Mouse (Mus musculus) hindbrain, embryonic 14.5 days (tissue): ENCODE results near the gene Cdc34b. TPM values are rescaled to one million over a fixed set of nuclear protein-coding genes. Genes with fewer than 3 reads are reported as not detected.
"Not testable (repeated sequence)": the region's sequence is repeated elsewhere in the genome, so short reads cannot be mapped to it uniquely, and the experiment has no call there.

Experiments
- ATAC-seq: fragments of 200-750 bp; cut with Nextera tagmentation; 2 replicates; pipeline ENCODE4 v1.8.0; 2017; ENCODE audit warnings: moderate number of reproducible peaks, mild to moderate bottlenecking, moderate TSS enrichment, moderate library complexity; ENCODE audit not compliant: low FRiP score
- DNase-seq: peaks from one replicate; pipeline ENCODE4 v3.0.0-alpha.2; 2015; ENCODE audit warnings: low spot score
- H3K27ac ChIP-seq: fragments of 300-500 bp; sonication (generic); 2 replicates; pipeline ENCODE4 v1.5.1; 2014; ENCODE audit warnings: mild to moderate bottlenecking, moderate library complexity
- H3K27me3 ChIP-seq: fragments of 300-500 bp; sonication (generic); 2 replicates; pipeline ENCODE4 v1.6.1; 2014; ENCODE audit warnings: mild to moderate bottlenecking, low read length, mixed read lengths; ENCODE audit not compliant: control insufficient read depth, insufficient read depth
- H3K36me3 ChIP-seq: fragments of 300-500 bp; sonication (generic); replicated peaks from 2 replicates; pipeline ENCODE4 v1.6.1; 2014; ENCODE audit not compliant: control insufficient read depth, insufficient read depth
- H3K4me1 ChIP-seq: fragments of 300-500 bp; sonication (generic); replicated peaks from 2 replicates; pipeline ENCODE4 v1.6.1; 2014; ENCODE audit warnings: antibody characterized with exemption, low read length, mixed read lengths; ENCODE audit not compliant: control insufficient read depth, insufficient read depth
- H3K4me2 ChIP-seq: fragments of 300-500 bp; sonication (generic); replicated peaks from 2 replicates; pipeline ENCODE4 v1.6.1; 2014; ENCODE audit warnings: mild to moderate bottlenecking, moderate library complexity
- H3K4me3 ChIP-seq: fragments of 300-500 bp; sonication (generic); replicated peaks from 2 replicates; pipeline ENCODE4 v1.5.1; 2014; ENCODE audit warnings: mild to moderate bottlenecking, low read length
- H3K9ac ChIP-seq: fragments of 300-500 bp; sonication (generic); 2 replicates; pipeline ENCODE4 v1.6.1; 2014
- H3K9me3 ChIP-seq: fragments of 300-500 bp; sonication (generic); 2 replicates; pipeline ENCODE4 v1.6.1; 2016; ENCODE audit warnings: low read length; ENCODE audit not compliant: control insufficient read depth
- WGBS: fragments of 180-500 bp; shearing (Covaris S2); extraction: QIAGEN DNeasy Blood & Tissue Kit; methylation state at CpG from one replicate; pipeline ENCODE4 v1.1.7; 2014; 5-methylcytosine and 5-hydroxymethylcytosine counted together
- polyA plus RNA-seq: library from polyadenylated mRNA; unstranded; fragments of >200 nt; fragmentation: Nextera tagmentation; extraction: Ambion mirVana; gene quantifications from 2 replicates; pipeline ENCODE4 v1.2.1, GENCODE M21; 2014

Cdc34b gene
- polyA plus RNA-seq: not detected in 2 replicates

DNA sequence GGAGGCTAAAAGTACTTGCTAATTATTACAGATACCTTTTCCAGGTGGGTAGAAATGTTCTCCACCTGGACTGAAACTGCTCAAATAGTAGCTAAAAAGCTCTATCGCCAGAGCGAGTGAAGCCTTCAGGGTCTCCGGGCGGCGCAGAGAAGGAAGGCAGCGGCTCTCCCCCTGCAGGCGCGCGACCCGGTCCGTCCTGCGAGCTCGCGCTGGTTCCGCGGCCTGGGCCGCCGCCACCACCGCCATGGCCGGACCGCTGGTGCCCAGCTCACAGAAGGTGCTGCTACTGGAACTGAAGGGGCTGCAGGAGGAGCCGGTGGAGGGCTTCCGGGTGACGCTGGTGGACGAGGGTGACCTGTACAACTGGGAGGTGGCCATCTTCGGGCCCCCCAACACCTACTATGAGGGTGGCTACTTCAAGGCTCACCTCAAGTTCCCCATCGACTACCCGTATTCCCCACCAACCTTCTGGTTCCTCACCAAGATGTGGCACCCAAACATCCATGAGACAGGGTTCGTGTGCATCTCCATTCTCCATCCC, at the start of gene Cdc34b:
Gene Cdc34b, plus strand, starts transcription at position 51 of the 541 bp plus-strand sequence.
- Histone ChIP-seq H3K4me1 (no peaks in the 10 kb centered on the region), H3K36me3 (no peaks in the 10 kb centered on the region), H3K27me3 (no peaks in the 10 kb centered on the region), H3K4me3 (no peak within 1 kb of the TSS), H3K9ac (no peak within 1 kb of the TSS), H3K9me3 (no peaks in the 10 kb centered on the region), H3K4me2 (no peak within 1 kb of the TSS), H3K27ac (no peak within 1 kb of the TSS)
- 88% methylated on average over 29 of the region's 29 CpGs for whole genome bisulfite sequencing
- DNase-seq: no peak
- ATAC-seq: no peak

DNA sequence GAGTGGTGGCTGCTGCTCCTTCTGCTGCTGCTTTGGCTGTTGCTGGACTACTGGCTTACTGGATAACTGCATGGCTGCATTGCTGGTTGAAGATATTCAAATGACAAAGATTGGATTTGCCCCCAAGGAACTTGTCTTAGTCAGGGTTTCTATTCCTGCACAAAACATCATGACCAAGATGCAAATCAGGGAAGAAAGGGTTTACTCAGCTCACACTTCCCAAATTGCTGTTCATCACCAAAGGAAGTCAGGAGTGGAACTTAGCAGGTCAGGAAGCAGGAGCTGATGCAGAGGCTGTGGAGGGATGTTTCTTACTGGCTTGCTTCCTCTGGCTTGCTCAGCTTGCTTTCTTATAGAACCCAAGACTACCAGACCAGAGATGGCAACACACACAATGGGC, 49.1 kb upstream of the Cdc34b start:
- not testable (repeated sequence) for H3K4me1 ChIP-seq, H3K9me3 ChIP-seq, ATAC-seq, H3K36me3 ChIP-seq, H3K27me3 ChIP-seq, H3K27ac ChIP-seq, DNase-seq, H3K4me3 ChIP-seq, H3K4me2 ChIP-seq, H3K9ac ChIP-seq

DNA sequence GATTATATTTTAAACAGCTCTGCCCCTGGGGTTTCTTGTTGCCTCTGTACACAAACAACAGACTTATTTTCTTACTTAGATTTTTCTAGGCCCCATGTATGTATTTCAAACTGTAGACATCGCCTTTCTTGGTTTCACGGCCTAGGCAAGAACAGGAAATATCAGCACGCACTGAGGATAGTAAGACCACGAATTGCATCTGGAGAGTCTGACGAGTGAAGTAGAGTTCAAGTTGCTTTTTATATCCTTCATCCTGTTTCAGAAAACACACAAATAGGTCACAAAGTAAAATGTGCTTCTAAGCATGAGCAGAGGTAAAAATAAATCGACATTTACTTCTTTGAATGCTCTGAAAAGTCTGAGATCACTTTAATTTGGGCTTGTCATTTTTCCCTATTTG, 46.1 kb upstream of the Cdc34b start:
- Histone ChIP-seq H3K4me1 (no peaks in the 10 kb centered on the region), H3K9ac (no peak overlapping the region), H3K4me2 (no peak overlapping the region), H3K9me3 (no peaks in the 10 kb centered on the region), H3K27ac (no peak overlapping the region), H3K27me3 (no peaks in the 10 kb centered on the region), H3K4me3 (no peak overlapping the region), H3K36me3 (no peaks in the 10 kb centered on the region)
- ATAC-seq: no peak
- no peak for DNase-seq
- 87% methylated on average over 6 of the region's 6 CpGs for WGBS

DNA sequence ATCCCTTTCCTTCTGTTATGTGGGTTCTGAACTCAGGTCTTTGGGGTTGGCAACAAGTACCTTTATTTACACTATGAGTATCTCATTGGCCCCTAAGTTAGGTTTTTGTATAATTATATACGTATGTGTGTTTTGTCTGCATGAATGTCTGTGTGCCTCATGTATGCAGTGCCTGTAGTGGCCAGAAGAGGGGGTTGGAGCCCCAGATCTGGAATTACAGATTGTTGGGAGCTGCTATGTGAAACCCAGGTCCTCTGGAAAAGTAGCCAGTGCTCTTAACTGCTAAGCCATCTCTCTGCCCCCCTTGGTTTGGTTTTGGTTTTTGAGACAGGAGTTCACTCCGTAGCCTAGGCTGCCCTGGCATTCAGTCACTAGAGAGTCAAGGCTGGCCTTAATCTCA, 44.4 kb upstream of the Cdc34b start:
- no peaks in the 10 kb centered on the region for H3K9me3 ChIP-seq
- no peak overlapping the region for H3K27ac ChIP-seq
- H3K4me3 ChIP-seq: no peak overlapping the region
- no peak overlapping the region for H3K9ac ChIP-seq
- H3K4me2 ChIP-seq: no peak overlapping the region
- H3K27me3 ChIP-seq: no peaks in the 10 kb centered on the region
- DNase-seq (no peak), ATAC-seq (no peak)
- no peaks in the 10 kb centered on the region for H3K36me3 ChIP-seq
- no peaks in the 10 kb centered on the region for H3K4me1 ChIP-seq
- 92% methylated on average over 2 of the region's 2 CpGs for WGBS

DNA sequence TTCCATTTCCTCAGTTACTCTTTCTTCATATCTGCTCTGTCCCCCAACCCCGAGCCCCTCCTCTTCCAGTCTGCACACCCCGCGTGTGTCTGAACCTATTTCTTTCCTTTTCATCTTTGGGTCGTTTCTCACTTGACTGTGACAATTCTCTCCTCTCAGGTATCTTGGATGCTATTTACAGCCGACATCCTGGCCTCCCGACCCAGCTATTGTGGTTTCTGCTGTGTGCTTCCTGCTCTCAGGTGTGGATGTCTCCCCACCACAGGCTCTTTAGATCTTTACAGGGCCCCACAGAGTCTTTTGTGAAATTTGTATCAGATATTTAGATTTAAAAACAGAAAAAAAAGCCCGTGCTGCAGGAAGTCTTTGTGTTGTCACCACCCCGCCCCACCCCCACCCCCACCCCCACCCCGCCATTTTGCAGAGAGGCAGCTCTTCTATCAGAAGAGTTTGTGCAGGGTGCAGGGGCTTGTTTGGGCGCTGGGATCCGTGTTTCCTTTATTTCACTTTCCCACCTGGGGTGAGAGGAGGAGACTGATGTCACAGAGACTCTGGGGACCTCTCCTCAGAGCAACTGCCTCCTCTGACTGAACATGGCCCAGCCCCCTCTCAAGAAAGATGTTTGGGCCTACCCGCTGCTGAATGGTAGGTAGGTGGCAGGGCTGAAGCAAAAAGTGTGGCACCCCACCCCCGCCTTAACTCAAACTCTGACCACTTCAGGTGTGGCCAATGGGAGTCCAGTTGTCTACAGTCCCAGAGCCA, 43.7 kb upstream of the Cdc34b start:
- H3K27me3 ChIP-seq: no peaks in the 10 kb centered on the region
- no peaks in the 10 kb centered on the region for H3K9me3 ChIP-seq
- H3K27ac ChIP-seq: no peak overlapping the region
- WGBS: 42% methylated on average over 13 of the region's 13 CpGs
- H3K4me3 ChIP-seq: no peak overlapping the region
- no peaks in the 10 kb centered on the region for H3K4me1 ChIP-seq
- DNase-seq (no peak), ATAC-seq (no peak)
- no peak overlapping the region for H3K9ac ChIP-seq
- H3K4me2 ChIP-seq: no peak overlapping the region
- no peaks in the 10 kb centered on the region for H3K36me3 ChIP-seq

- Histone ChIP-seq H3K27ac (no peak overlapping the region), H3K4me1 (no peaks in the 10 kb centered on the region), H3K27me3 (no peaks in the 10 kb centered on the region), H3K4me3 (no peak overlapping the region), H3K9me3 (no peaks in the 10 kb centered on the region), H3K4me2 (no peak overlapping the region), H3K9ac (no peak overlapping the region), H3K36me3 (no peaks in the 10 kb centered on the region)
- ATAC-seq (no peak), DNase-seq (no peak)
- WGBS: 96% methylated on average over 3 of the region's 3 CpGs
Observed at GRCm38 (mm10) chr11:94699399-94699798, 42.2 kb upstream of the Cdc34b start.

DNA sequence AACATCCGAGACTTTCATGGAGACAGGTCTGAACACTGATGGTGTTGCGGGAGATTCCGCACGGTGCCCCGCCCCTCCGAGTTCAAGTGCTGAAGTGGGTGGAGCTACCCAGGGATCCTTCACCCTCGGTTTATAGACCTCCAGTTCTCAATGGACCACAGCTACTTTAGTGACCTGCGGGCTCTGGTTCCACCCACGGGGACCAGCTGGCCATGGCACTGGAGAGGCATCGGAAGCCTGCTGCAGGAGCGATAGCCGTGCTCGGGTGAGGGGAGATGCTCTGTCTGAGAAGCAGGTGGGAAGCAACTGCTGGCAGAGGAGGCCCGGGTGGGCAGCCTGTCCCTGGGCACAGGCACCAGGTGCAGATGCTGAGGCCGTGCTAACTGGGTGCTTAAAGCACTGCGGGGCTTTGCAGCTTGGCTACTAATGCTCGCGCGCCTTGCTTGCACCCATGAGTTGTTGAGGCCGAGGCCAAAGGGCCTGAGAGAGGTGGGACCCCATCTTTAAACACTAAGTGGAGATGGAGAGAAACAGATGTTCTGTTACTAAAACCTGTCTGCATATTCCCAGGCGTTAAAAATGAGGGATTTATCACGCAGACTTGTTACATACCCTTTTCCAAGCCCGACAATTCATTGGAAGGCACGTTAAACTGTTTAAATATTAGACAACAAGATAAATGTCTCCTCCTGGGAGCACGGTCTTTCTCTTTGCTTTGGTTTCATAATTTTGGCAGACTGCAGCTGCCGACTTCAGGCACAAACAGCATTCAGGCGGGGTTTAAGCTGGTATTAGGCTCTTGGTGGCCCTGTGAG, 40.0 kb upstream of the Cdc34b start:
- no peak for DNase-seq

DNA sequence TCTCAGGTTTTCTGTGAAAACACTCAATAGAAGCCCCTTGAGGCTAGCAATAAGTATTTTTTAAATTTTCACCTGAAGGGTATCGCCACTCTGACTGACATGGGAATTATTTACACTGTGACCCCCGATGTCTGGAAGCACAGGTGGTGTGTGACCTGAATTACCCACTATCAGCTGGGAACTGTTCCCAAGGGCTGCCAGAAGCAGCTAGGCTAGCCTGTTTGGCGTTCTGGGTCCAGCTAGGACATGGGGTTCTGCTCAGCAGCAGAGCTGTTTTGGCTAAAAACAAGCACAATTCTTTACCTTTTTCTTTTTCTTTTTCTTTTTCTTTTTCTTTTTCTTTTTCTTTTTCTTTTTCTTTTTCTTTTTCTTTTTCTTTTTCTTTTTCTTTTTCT, 39.4 kb upstream of the Cdc34b start:
- Histone ChIP-seq H3K9ac (no peak overlapping the region), H3K4me3 (no peak overlapping the region), H3K9me3 (no peaks in the 10 kb centered on the region), H3K27ac (no peak overlapping the region), H3K4me1 (no peaks in the 10 kb centered on the region), H3K4me2 (no peak overlapping the region), H3K27me3 (no peaks in the 10 kb centered on the region), H3K36me3 (no peaks in the 10 kb centered on the region)
- ATAC-seq (no peak), DNase-seq (no peak)
- WGBS: 55% methylated on average over 3 of the region's 3 CpGs

More for the DNA sequence above, 40.0 kb upstream of the Cdc34b start:
- Histone ChIP-seq H3K4me3 (no peak overlapping the region), H3K36me3 (no peaks in the 10 kb centered on the region), H3K9ac (no peak overlapping the region), H3K4me2 (no peak overlapping the region), H3K27ac (no peak overlapping the region), H3K27me3 (no peaks in the 10 kb centered on the region), H3K9me3 (no peaks in the 10 kb centered on the region), H3K4me1 (no peaks in the 10 kb centered on the region)
- ATAC-seq: no peak
- WGBS: 48% methylated on average over 27 of the region's 27 CpGs

- no peak overlapping the region for H3K27ac ChIP-seq
- H3K4me1 ChIP-seq: no peaks in the 10 kb centered on the region
- H3K4me2 ChIP-seq: no peak overlapping the region
- WGBS: 36% methylated on average over 7 of the region's 7 CpGs
- H3K36me3 ChIP-seq: no peaks in the 10 kb centered on the region
- H3K4me3 ChIP-seq: no peak overlapping the region
- H3K27me3 ChIP-seq: no peaks in the 10 kb centered on the region
- no peak for ATAC-seq
- no peak for DNase-seq
- H3K9ac ChIP-seq: no peak overlapping the region
- H3K9me3 ChIP-seq: no peaks in the 10 kb centered on the region
Observed at GRCm38 (mm10) chr11:94704020-94704419, 37.6 kb upstream of the Cdc34b start.
